Mouse (Mus musculus) liver, embryonic 16.5 days (tissue): ENCODE measurements around the gene Unc5b. TPM values are rescaled to one million over a fixed set of nuclear protein-coding genes. Genes with fewer than 3 reads are reported as not detected.

ENCODE experiments used
- ATAC-seq: fragments of 200-750 bp; cut with Nextera tagmentation; 2 replicates; pipeline ENCODE4 v1.8.0; 2017; ENCODE audit warnings: low read depth, mild to moderate bottlenecking, moderate number of reproducible peaks, moderate library complexity
- H3K27ac ChIP-seq: fragments of 300-500 bp; sonication (generic); 2 replicates; pipeline ENCODE4 v1.5.1; 2014; ENCODE audit warnings: mild to moderate bottlenecking, low read length
- H3K27me3 ChIP-seq: fragments of 300-500 bp; sonication (generic); 2 replicates; pipeline ENCODE4 v1.6.1; 2014; ENCODE audit warnings: low read depth, low read length, mixed read lengths; ENCODE audit not compliant: control insufficient read depth, insufficient read depth
- H3K36me3 ChIP-seq: fragments of 300-500 bp; sonication (generic); 2 replicates; pipeline ENCODE4 v1.6.1; 2014; ENCODE audit warnings: mild to moderate bottlenecking; ENCODE audit not compliant: control insufficient read depth, insufficient read depth
- H3K4me1 ChIP-seq: fragments of 300-500 bp; sonication (generic); 2 replicates; pipeline ENCODE4 v1.6.1; 2014; ENCODE audit warnings: low read depth, low read length, mixed read lengths; ENCODE audit not compliant: control insufficient read depth
- H3K4me2 ChIP-seq: fragments of 300-500 bp; sonication (generic); 2 replicates; pipeline ENCODE4 v1.6.1; 2014; ENCODE audit warnings: low read depth, low read length, mixed read lengths
- H3K4me3 ChIP-seq: fragments of 300-500 bp; sonication (generic); 2 replicates; pipeline ENCODE4 v1.5.1; 2014; ENCODE audit warnings: low read depth, mild to moderate bottlenecking, low read length
- H3K9ac ChIP-seq: fragments of 300-500 bp; sonication (generic); 2 replicates; pipeline ENCODE4 v1.6.1; 2014; ENCODE audit warnings: low read depth, low read length
- H3K9me3 ChIP-seq: fragments of 300-500 bp; sonication (generic); replicated peaks from 2 replicates; pipeline ENCODE4 v1.6.1; 2016; ENCODE audit warnings: low read length; ENCODE audit not compliant: control insufficient read depth
- WGBS: fragments of 180-500 bp; shearing (Covaris S2); extraction: QIAGEN DNeasy Blood & Tissue Kit; methylation state at CpG from one replicate; pipeline ENCODE4 v1.1.7; 2014; ENCODE audit not compliant: insufficient replicate concordance; 5-methylcytosine and 5-hydroxymethylcytosine counted together
- polyA plus RNA-seq: library from polyadenylated mRNA; unstranded; fragments of >200 nt; fragmentation: Nextera tagmentation; extraction: Ambion mirVana; gene quantifications from 2 replicates; pipeline ENCODE4 v1.2.1, GENCODE M21; 2015

The Unc5b gene
- polyA plus RNA-seq, 1 experiment from 2014 or later: 0.27 TPM

GRCm38 (mm10) chr10:60779628-60780027 is 51.8 kb downstream of the Unc5b start:
- ATAC-seq: no peak; the same call in 1 of the 2 replicates
- Histone ChIP-seq H3K27ac (no peak overlapping the region), H3K4me1 (no peaks in the 10 kb centered on the region), H3K4me2 (no peak overlapping the region), H3K4me3 (no peak overlapping the region), H3K36me3 (no peaks in the 10 kb centered on the region), H3K9ac (no peak overlapping the region), H3K9me3 (no peaks in the 10 kb centered on the region), H3K27me3 (no peaks in the 10 kb centered on the region)
- WGBS: 11% methylated on average over 9 of the region's 9 CpGs

- Histone ChIP-seq H3K4me3 (no peak overlapping the region), H3K27ac (no peak overlapping the region), H3K27me3 (no peaks in the 10 kb centered on the region), H3K9me3 (no peaks in the 10 kb centered on the region), H3K4me1 (no peaks in the 10 kb centered on the region), H3K36me3 (no peaks in the 10 kb centered on the region), H3K9ac (no peak overlapping the region), H3K4me2 (no peak overlapping the region)
- WGBS: 58% methylated on average over 12 of the region's 12 CpGs
- ATAC-seq: no peak
Observed at GRCm38 (mm10) chr10:60778542-60778941, 52.8 kb downstream of the Unc5b start.

GRCm38 (mm10) chr10:60775473-60775872 is 55.9 kb downstream of the Unc5b start:
- 55% methylated on average over 6 of the region's 6 CpGs for WGBS
- Histone ChIP-seq H3K9ac (no peak overlapping the region), H3K4me3 (no peak overlapping the region), H3K9me3 (no peaks in the 10 kb centered on the region), H3K36me3 (no peaks in the 10 kb centered on the region), H3K4me2 (no peak overlapping the region), H3K4me1 (no peaks in the 10 kb centered on the region), H3K27me3 (no peaks in the 10 kb centered on the region), H3K27ac (no peak overlapping the region)
- ATAC-seq: no peak

GRCm38 (mm10) chr10:60774616-60775015 is 56.8 kb downstream of the Unc5b start:
- no peak for ATAC-seq
- no peaks in the 10 kb centered on the region for H3K27me3 ChIP-seq
- no peak overlapping the region for H3K27ac ChIP-seq
- WGBS: 81% methylated on average over 13 of the region's 13 CpGs
- H3K9ac ChIP-seq: no peak overlapping the region
- no peak overlapping the region for H3K4me2 ChIP-seq
- H3K36me3 ChIP-seq: no peaks in the 10 kb centered on the region
- no peaks in the 10 kb centered on the region for H3K9me3 ChIP-seq
- no peak overlapping the region for H3K4me3 ChIP-seq
- no peaks in the 10 kb centered on the region for H3K4me1 ChIP-seq

GRCm38 (mm10) chr10:60770855-60771254 is 60.5 kb downstream of the Unc5b start:
- Histone ChIP-seq H3K9ac (no peak overlapping the region), H3K9me3 (no peaks in the 10 kb centered on the region), H3K4me1 (no peaks in the 10 kb centered on the region), H3K36me3 (no peaks in the 10 kb centered on the region), H3K27me3 (no peaks in the 10 kb centered on the region), H3K4me2 (no peak overlapping the region), H3K4me3 (no peak overlapping the region), H3K27ac (no peak overlapping the region)
- no peak for ATAC-seq
- 65% methylated on average over 4 of the region's 4 CpGs for WGBS

GRCm38 (mm10) chr10:60768614-60769013 is 62.8 kb downstream of the Unc5b start:
- Histone ChIP-seq H3K4me1 (no peaks in the 10 kb centered on the region), H3K9me3 (no peaks in the 10 kb centered on the region), H3K4me2 (no peak overlapping the region), H3K27me3 (no peaks in the 10 kb centered on the region), H3K4me3 (no peak overlapping the region), H3K9ac (no peak overlapping the region), H3K36me3 (no peaks in the 10 kb centered on the region), H3K27ac (no peak overlapping the region)
- ATAC-seq: no peak
- 67% methylated on average over 7 of the region's 7 CpGs for WGBS

- Histone ChIP-seq H3K4me3 (no peak overlapping the region), H3K36me3 (no peaks in the 10 kb centered on the region), H3K4me2 (no peak overlapping the region), H3K4me1 (no peaks in the 10 kb centered on the region), H3K9me3 (no peaks in the 10 kb centered on the region), H3K9ac (no peak overlapping the region), H3K27me3 (no peaks in the 10 kb centered on the region), H3K27ac (no peak overlapping the region)
- 60% methylated on average over 7 of the region's 7 CpGs for WGBS
- ATAC-seq: no peak
Observed at GRCm38 (mm10) chr10:60767400-60767799, 64.0 kb downstream of the Unc5b start.

GRCm38 (mm10) chr10:60762126-60762525 is 69.3 kb downstream of the Unc5b start:
- no peaks in the 10 kb centered on the region for H3K9me3 ChIP-seq

GRCm38 (mm10) chr10:60760377-60760776 is 71.0 kb downstream of the Unc5b start:
- Histone ChIP-seq H3K4me3 (no peak overlapping the region), H3K9ac (no peak overlapping the region), H3K4me2 (no peak overlapping the region), H3K27me3 (no peaks in the 10 kb centered on the region), H3K9me3 (no peaks in the 10 kb centered on the region), H3K27ac (no peak overlapping the region), H3K36me3 (no peaks in the 10 kb centered on the region), H3K4me1 (no peaks in the 10 kb centered on the region)
- peak; percentile 68; the same call in 1 of the 2 replicates for ATAC-seq
- 4% methylated on average over 14 of the region's 14 CpGs for WGBS

More at GRCm38 (mm10) chr10:60762126-60762525, 69.3 kb downstream of the Unc5b start:
- 67% methylated on average over 1 of the region's 1 CpGs for WGBS
- Histone ChIP-seq H3K27ac (no peak overlapping the region), H3K4me3 (no peak overlapping the region), H3K36me3 (no peaks in the 10 kb centered on the region), H3K4me1 (no peaks in the 10 kb centered on the region), H3K4me2 (no peak overlapping the region), H3K27me3 (no peaks in the 10 kb centered on the region), H3K9ac (no peak overlapping the region)
- ATAC-seq: no peak
